ENCODE assay signal across 11 mouse cellular contexts in genomic region chr12:52831782-52832181, GRCm38 (mm10).
A peak's percentile ranks its signal among the peaks of the same experiment; 100 is the strongest.
DNase-seq lines count a peak whose midpoint lies in the region; ATAC-seq and TF ChIP-seq lines count a peak whose summit lies in the region.
"Had no signal": no experiment of that assay in that cellular context is flagged by ENCODE, and none has a peak within 500 bp of the region (broad histone marks: within the 10 kb centered on the region; RNA-seq: fewer than 3 reads in every experiment).

No protein-coding gene starts in this region.

- H3K36me3 ChIP-seq in lung, embryonic 15.5 days, result no peaks in the 10 kb centered on the region
- H3K36me3 ChIP-seq in forebrain, embryonic 13.5 days (ENCODE audit: poor library complexity, severe bottlenecking), result no peaks in the 10 kb centered on the region; the same call in 1 of the 2 replicates
- no peaks in the 10 kb centered on the region for H3K36me3 ChIP-seq in midbrain, embryonic 10.5 days
- no peaks in the 10 kb centered on the region for H3K36me3 ChIP-seq in stomach, postnatal 0 days (ENCODE audit: control insufficient read depth, insufficient read depth, low read length)
- no peaks in the 10 kb centered on the region for H3K36me3 ChIP-seq in heart, embryonic 11.5 days (ENCODE audit: control insufficient read depth, insufficient read depth, low read length)
- H3K36me3 ChIP-seq: limb, embryonic 12.5 days had no signal

- TF ChIP-seq CTCF in stomach, postnatal 0 days (IDR thresholded peaks at IDR 0.05; ENCODE audit: low read depth), result no peak

- H3K27ac ChIP-seq in lung, embryonic 15.5 days, result peak overlapping the region; percentile 5; the same call in 1 of the 2 replicates
- H3K27ac ChIP-seq in forebrain, embryonic 13.5 days, result peak overlapping the region; percentile 5; the same call in 1 of the 2 replicates
- peak overlapping the region; percentile 66; the same call in 1 of the 2 replicates for H3K27ac ChIP-seq in midbrain, embryonic 10.5 days (replicated peaks)
- no peak overlapping the region; the same call in 1 of the 2 replicates for H3K27ac ChIP-seq in stomach, postnatal 0 days (replicated peaks)
- H3K27ac ChIP-seq in heart, embryonic 11.5 days (ENCODE audit: low read depth, low read length), result no peak overlapping the region
- H3K27ac ChIP-seq: kidney, postnatal 0 days; limb, embryonic 12.5 days had no signal

- H3K9me3 ChIP-seq in lung, embryonic 15.5 days, result no peaks in the 10 kb centered on the region
- no peaks in the 10 kb centered on the region for H3K9me3 ChIP-seq in forebrain, embryonic 13.5 days (replicated peaks)
- no peaks in the 10 kb centered on the region for H3K9me3 ChIP-seq in midbrain, embryonic 10.5 days (replicated peaks)
- H3K9me3 ChIP-seq in stomach, postnatal 0 days (ENCODE audit: control insufficient read depth, low read length), result no peaks in the 10 kb centered on the region
- H3K9me3 ChIP-seq in heart, embryonic 11.5 days (replicated peaks; ENCODE audit: control insufficient read depth, low read length), result no peaks in the 10 kb centered on the region
- H3K9me3 ChIP-seq: limb, embryonic 12.5 days had no signal

- H3K4me3 ChIP-seq in lung, embryonic 15.5 days, result no peak overlapping the region
- H3K4me3 ChIP-seq in forebrain, embryonic 13.5 days, result no peak overlapping the region
- H3K4me3 ChIP-seq in midbrain, embryonic 10.5 days, result 0 out of 2 replicates have a peak overlapping the region, but pooled peaks have one; percentile 14
- no peak overlapping the region for H3K4me3 ChIP-seq in stomach, postnatal 0 days (ENCODE audit: low read depth, low read length)
- H3K4me3 ChIP-seq in heart, embryonic 11.5 days (ENCODE audit: low read depth, low read length), result no peak overlapping the region
- H3K4me3 ChIP-seq: erythroblast, embryonic 14.5 days; limb, embryonic 12.5 days had no signal

- peaks cover 47% of the 10 kb centered on the region for H3K4me1 ChIP-seq in lung, embryonic 15.5 days
- peaks cover 45% of the 10 kb centered on the region for H3K4me1 ChIP-seq in forebrain, embryonic 13.5 days
- H3K4me1 ChIP-seq in midbrain, embryonic 10.5 days, result peaks cover 51% of the 10 kb centered on the region
- peaks cover 3% of the 10 kb centered on the region; the same call in 1 of the 2 replicates for H3K4me1 ChIP-seq in stomach, postnatal 0 days (replicated peaks; ENCODE audit: control insufficient read depth, insufficient read depth)
- H3K4me1 ChIP-seq in heart, embryonic 11.5 days (ENCODE audit: control insufficient read depth, insufficient read depth, low read length), result peaks cover 22% of the 10 kb centered on the region

- WGBS in lung, embryonic 15.5 days, result 47% methylated on average over 9 of the region's 9 CpGs
- 24% methylated on average over 9 of the region's 9 CpGs for WGBS in forebrain, embryonic 13.5 days
- 49% methylated on average over 9 of the region's 9 CpGs for WGBS in midbrain, embryonic 10.5 days
- WGBS in stomach, postnatal 0 days, result 27% methylated on average over 9 of the region's 9 CpGs
- WGBS in heart, embryonic 11.5 days (ENCODE audit: insufficient replicate concordance), result 67% methylated on average over 9 of the region's 9 CpGs

- no peak overlapping the region for H3K9ac ChIP-seq in lung, embryonic 15.5 days
- no peak overlapping the region for H3K9ac ChIP-seq in forebrain, embryonic 13.5 days
- no peak overlapping the region for H3K9ac ChIP-seq in stomach, postnatal 0 days (ENCODE audit: low read length)
- no peak overlapping the region for H3K9ac ChIP-seq in heart, embryonic 11.5 days (ENCODE audit: low read depth, low read length)
- H3K9ac ChIP-seq: limb, embryonic 12.5 days had no signal

- ATAC-seq in lung, embryonic 15.5 days (ENCODE audit: borderline replicate concordance, extremely low read depth, low FRiP score, low TSS enrichment), result no peak
- peak; percentile 38; the same call in 1 of the 2 replicates for ATAC-seq in forebrain, embryonic 13.5 days
- no peak; the same call in 1 of the 2 replicates for ATAC-seq in stomach, postnatal 0 days (ENCODE audit: low FRiP score, low TSS enrichment)
- ATAC-seq in heart, embryonic 11.5 days (replicated peaks; ENCODE audit: insufficient number of reproducible peaks, low FRiP score, low TSS enrichment), result no peak

- TF ChIP-seq EP300 in stomach, postnatal 0 days (optimal IDR thresholded peaks at IDR 0.05), result no peak

- H3K4me2 ChIP-seq in lung, embryonic 15.5 days, result no peak overlapping the region
- H3K4me2 ChIP-seq in forebrain, embryonic 13.5 days, result peak overlapping the region; percentile 40
- peak overlapping the region; percentile 25; the same call in 1 of the 2 replicates for H3K4me2 ChIP-seq in stomach, postnatal 0 days (replicated peaks; ENCODE audit: low read depth)
- no peak overlapping the region for H3K4me2 ChIP-seq in heart, embryonic 11.5 days
- H3K4me2 ChIP-seq: limb, embryonic 12.5 days had no signal

- no peak for DNase-seq in lung, postnatal 4 days
- no peak for DNase-seq in midbrain, embryonic 10.5 days (ENCODE audit: low spot score)
- DNase-seq in stomach, postnatal 0 days (ENCODE audit: low spot score), result no peak
- no peak for DNase-seq in retina, embryonic 14.5 days (ENCODE audit: low spot score)
- DNase-seq in frontal cortex, postnatal 14 days (ENCODE audit: low spot score in 2 of 2), result no peak

- H3K27me3 ChIP-seq in lung, embryonic 15.5 days, result no peaks in the 10 kb centered on the region
- H3K27me3 ChIP-seq in forebrain, embryonic 13.5 days, result no peaks in the 10 kb centered on the region
- no peaks in the 10 kb centered on the region for H3K27me3 ChIP-seq in midbrain, embryonic 10.5 days (ENCODE audit: low read depth, poor library complexity, severe bottlenecking)
- no peaks in the 10 kb centered on the region for H3K27me3 ChIP-seq in stomach, postnatal 0 days (ENCODE audit: control insufficient read depth, insufficient read depth, low read length)
- no peaks in the 10 kb centered on the region for H3K27me3 ChIP-seq in heart, embryonic 11.5 days (ENCODE audit: control insufficient read depth, insufficient read depth, low read length)
- H3K27me3 ChIP-seq: limb, embryonic 12.5 days had no signal

Comparison
In these comparisons a context has a peak if more than half of its experiments do, and no peak if none do; other contexts are left out.
1. H3K27ac ChIP-seq: peak in lung, embryonic 15.5 days (single experiment), forebrain, embryonic 13.5 days (single experiment) and midbrain, embryonic 10.5 days (single experiment); none in stomach, postnatal 0 days (single experiment) and heart, embryonic 11.5 days (single experiment).
2. H3K4me2 ChIP-seq: peak in forebrain, embryonic 13.5 days (single experiment) and stomach, postnatal 0 days (single experiment); none in lung, embryonic 15.5 days (single experiment) and heart, embryonic 11.5 days (single experiment).